12 mouse cellular contexts compared by ENCODE assay signal in the genomic region with DNA sequence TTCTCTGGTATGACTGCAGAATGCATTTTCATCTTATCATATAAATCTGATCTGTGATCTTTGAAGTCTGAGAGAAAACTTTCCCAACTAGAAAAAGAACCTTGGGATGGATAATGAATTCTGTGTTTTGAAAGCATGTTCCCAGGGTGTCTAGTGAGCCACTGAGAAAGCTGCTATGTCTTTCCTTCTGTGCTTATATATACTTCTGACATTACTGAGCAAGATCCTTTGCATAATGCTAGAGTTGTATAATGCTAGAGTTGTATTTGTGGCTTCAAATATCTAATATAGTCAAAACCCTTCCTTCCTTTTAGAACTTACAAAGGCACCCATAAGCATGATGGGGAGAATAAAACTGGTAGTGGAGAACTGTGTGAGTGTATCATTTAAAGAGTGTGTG.
"Had no signal": no experiment of that assay in that cellular context is flagged by ENCODE, and none has a peak within 500 bp of the region (broad histone marks: within the 10 kb centered on the region; RNA-seq: fewer than 3 reads in every experiment).

No protein-coding gene starts in this region.

- DNase-seq: retina, postnatal 1 day; right cerebral cortex, adult 18-20 months; right cerebral cortex, postnatal 14 days; right cerebral cortex, postnatal 25 days; right cerebral cortex, postnatal 4 days; spleen, adult 18-20 months; thymus, adult 18-20 months; thymus, adult 2 months; thymus, postnatal 14 days; thymus, postnatal 25 days; thymus, postnatal 36 days; thymus, postnatal 4 days had no signal
